Mouse (Mus musculus) spleen, adult 10 weeks (tissue): ENCODE results near the gene Aldh1l1. TPM values are rescaled to one million over a fixed set of nuclear protein-coding genes. Genes with fewer than 3 reads are reported as not detected.

Experiments
- polyA plus RNA-seq: library from polyadenylated mRNA; stranded (reverse); fragments of 350-450 nt; fragmentation: Illumina TruSeq; extraction: RNeasy Lipid Tissue Mini Kit (QIAGEN cat#74804); gene quantifications from one replicate; pipeline ENCODE4 v1.2.3, GENCODE M21; 2015; ENCODE audit warnings: low replicate concordance; ENCODE audit not compliant: insufficient read depth

Aldh1l1 gene
- polyA plus RNA-seq = 2.9 TPM

GRCm38 (mm10) chr6:90486176-90486921, at the start of gene Aldh1l1:
Gene Aldh1l1, plus strand, starts transcription at chr6:90486427.

GRCm38 (mm10) chr6:90462181-90462706, 24.0 kb upstream of the Aldh1l1 start, which contains the start of gene Klf15:
Gene Klf15, plus strand, starts transcription at chr6:90462576.

GRCm38 (mm10) chr6:90604533-90605297, 118.5 kb downstream of the Aldh1l1 start, which contains the start of gene Slc41a3:
Gene Slc41a3, plus strand, starts transcription at chr6:90604725.

Other genes with a start within 250 kb of the Aldh1l1 start
- not detected for gene Vmn1r54, start 240.1 kb upstream of the Aldh1l1 start, polyA plus RNA-seq
- gene BC048671, start 185.2 kb upstream of the Aldh1l1 start, polyA plus RNA-seq = not detected
- not detected for gene Chst13, start 161.2 kb upstream of the Aldh1l1 start, polyA plus RNA-seq
- not detected for gene Uroc1, start 153.1 kb upstream of the Aldh1l1 start, polyA plus RNA-seq
- gene Zxdc, start 116.9 kb upstream of the Aldh1l1 start, polyA plus RNA-seq = 12.3 TPM
- not detected for gene Cfap100, start 57.6 kb upstream of the Aldh1l1 start, polyA plus RNA-seq
- 2.3 TPM for gene Klf15, start 23.9 kb upstream of the Aldh1l1 start, polyA plus RNA-seq
- 2.4 TPM for gene Slc41a3, start 118.3 kb downstream of the Aldh1l1 start, polyA plus RNA-seq